Mouse (Mus musculus): ENCODE measurements at regions not wholly inside any gene's neighbourhood (a gene's known extent, or its start where the extent isn't known, plus 50 kb on each side); places are given as distances from the start of the nearest gene placed in this dataset.
A peak's percentile ranks its signal among the peaks of the same experiment; 100 is the strongest.

- H3K4me2 ChIP-seq (replicated peaks; ENCODE audit: low read depth, low read length): peak overlapping the region; percentile 14
- H3K36me3 ChIP-seq (ENCODE audit: insufficient read depth, low read length): no peaks in the 10 kb centered on the region
- no peak overlapping the region for H3K9ac ChIP-seq (replicated peaks; ENCODE audit: low read depth)
- no peak overlapping the region for H3K27ac ChIP-seq (ENCODE audit: low read length)
- H3K27me3 ChIP-seq (replicated peaks; ENCODE audit: insufficient read depth, low read length): no peaks in the 10 kb centered on the region
- H3K4me1 ChIP-seq (ENCODE audit: insufficient read depth, low read depth, low read length): 0 out of 2 replicates have a peak, but pooled peaks cover 8% of the 10 kb centered on the region
- no peaks in the 10 kb centered on the region for H3K9me3 ChIP-seq (ENCODE audit: low read length)
- TF ChIP-seq CTCF (IDR thresholded peaks at IDR 0.05) (no peak), EP300 (IDR thresholded peaks at IDR 0.05) (no peak)
- no peak overlapping the region; the same call in 1 of the 2 replicates for H3K4me3 ChIP-seq (ENCODE audit: low read depth, low read length)
- DNase-seq (ENCODE audit: low spot score) (peak; percentile 41), ATAC-seq (peak; percentile 38; the same call in 1 of the 2 replicates)
- 14% methylated on average over 13 of the region's 13 CpGs for WGBS
Measured at GRCm38 (mm10) chr16:93423174-93423573, 180.7 kb downstream of the Setd4 start.

- no peaks in the 10 kb centered on the region for H3K36me3 ChIP-seq (ENCODE audit: insufficient read depth, low read length)
- DNase-seq (ENCODE audit: low spot score): no peak
- no peak overlapping the region for H3K4me3 ChIP-seq (ENCODE audit: low read depth, low read length)
- H3K9me3 ChIP-seq (ENCODE audit: low read length): no peaks in the 10 kb centered on the region
- TF ChIP-seq EP300 (IDR thresholded peaks at IDR 0.05): no peak
- TF ChIP-seq CTCF (IDR thresholded peaks at IDR 0.05): no peak
- H3K9ac ChIP-seq (replicated peaks; ENCODE audit: low read depth): no peak overlapping the region
- no peak overlapping the region for H3K4me2 ChIP-seq (replicated peaks; ENCODE audit: low read depth, low read length)
- WGBS: 58% methylated on average over 13 of the region's 13 CpGs
- ATAC-seq: no peak
- H3K4me1 ChIP-seq (ENCODE audit: insufficient read depth, low read depth, low read length): 0 out of 2 replicates have a peak, but pooled peaks cover 8% of the 10 kb centered on the region
- no peak overlapping the region for H3K27ac ChIP-seq (ENCODE audit: low read length)
- H3K27me3 ChIP-seq (replicated peaks; ENCODE audit: insufficient read depth, low read length): no peaks in the 10 kb centered on the region
Measured at GRCm38 (mm10) chr16:93422221-93422620, 181.6 kb downstream of the Setd4 start.

DNA sequence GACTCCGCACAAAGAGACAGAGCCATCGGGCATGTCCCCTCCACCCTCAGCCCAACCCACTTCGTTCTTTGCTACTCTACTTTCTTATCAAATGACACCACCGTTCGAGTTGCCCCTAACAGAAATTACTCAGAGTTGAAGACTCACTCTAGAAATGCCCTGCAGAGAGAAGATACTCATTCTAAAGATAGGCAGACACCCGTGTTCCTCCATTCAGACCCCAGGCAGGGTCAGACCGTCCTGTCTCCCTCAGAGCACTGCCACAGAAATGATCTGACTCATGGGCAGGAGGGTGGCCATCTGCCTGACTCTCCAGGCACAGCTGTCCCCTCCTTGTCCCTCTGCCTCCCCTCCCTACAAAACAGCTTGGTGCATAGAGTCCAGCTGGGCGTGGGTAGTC is 185.6 kb downstream of the Setd4 start:
- Histone ChIP-seq H3K27ac (ENCODE audit: low read length) (no peak overlapping the region), H3K4me1 (ENCODE audit: insufficient read depth, low read depth, low read length) (0 out of 2 replicates have a peak, but pooled peaks cover 6% of the 10 kb centered on the region), H3K27me3 (replicated peaks; ENCODE audit: insufficient read depth, low read length) (no peaks in the 10 kb centered on the region), H3K9ac (replicated peaks; ENCODE audit: low read depth) (no peak overlapping the region), H3K9me3 (ENCODE audit: low read length) (no peaks in the 10 kb centered on the region), H3K4me3 (ENCODE audit: low read depth, low read length) (no peak overlapping the region), H3K36me3 (ENCODE audit: insufficient read depth, low read length) (no peaks in the 10 kb centered on the region), H3K4me2 (replicated peaks; ENCODE audit: low read depth, low read length) (no peak overlapping the region)
- 79% methylated on average over 8 of the region's 8 CpGs for WGBS
- ATAC-seq (no peak), DNase-seq (ENCODE audit: low spot score) (no peak)
- TF ChIP-seq CTCF (IDR thresholded peaks at IDR 0.05): no peak
- TF ChIP-seq EP300 (IDR thresholded peaks at IDR 0.05): no peak

GRCm38 (mm10) chr16:93417831-93418230 is 186.0 kb downstream of the Setd4 start:
- no peak for ATAC-seq
- DNase-seq (ENCODE audit: low spot score): no peak
- no peak overlapping the region for H3K9ac ChIP-seq (replicated peaks; ENCODE audit: low read depth)
- no peak overlapping the region for H3K4me3 ChIP-seq (ENCODE audit: low read depth, low read length)
- TF ChIP-seq CTCF (IDR thresholded peaks at IDR 0.05) (no peak), EP300 (IDR thresholded peaks at IDR 0.05) (no peak)
- 78% methylated on average over 8 of the region's 8 CpGs for WGBS
- H3K36me3 ChIP-seq (ENCODE audit: insufficient read depth, low read length): no peaks in the 10 kb centered on the region
- no peaks in the 10 kb centered on the region for H3K27me3 ChIP-seq (replicated peaks; ENCODE audit: insufficient read depth, low read length)
- no peak overlapping the region for H3K27ac ChIP-seq (ENCODE audit: low read length)
- H3K9me3 ChIP-seq (ENCODE audit: low read length): no peaks in the 10 kb centered on the region
- H3K4me1 ChIP-seq (ENCODE audit: insufficient read depth, low read depth, low read length): 0 out of 2 replicates have a peak, but pooled peaks cover 2% of the 10 kb centered on the region
- H3K4me2 ChIP-seq (replicated peaks; ENCODE audit: low read depth, low read length): no peak overlapping the region

DNA sequence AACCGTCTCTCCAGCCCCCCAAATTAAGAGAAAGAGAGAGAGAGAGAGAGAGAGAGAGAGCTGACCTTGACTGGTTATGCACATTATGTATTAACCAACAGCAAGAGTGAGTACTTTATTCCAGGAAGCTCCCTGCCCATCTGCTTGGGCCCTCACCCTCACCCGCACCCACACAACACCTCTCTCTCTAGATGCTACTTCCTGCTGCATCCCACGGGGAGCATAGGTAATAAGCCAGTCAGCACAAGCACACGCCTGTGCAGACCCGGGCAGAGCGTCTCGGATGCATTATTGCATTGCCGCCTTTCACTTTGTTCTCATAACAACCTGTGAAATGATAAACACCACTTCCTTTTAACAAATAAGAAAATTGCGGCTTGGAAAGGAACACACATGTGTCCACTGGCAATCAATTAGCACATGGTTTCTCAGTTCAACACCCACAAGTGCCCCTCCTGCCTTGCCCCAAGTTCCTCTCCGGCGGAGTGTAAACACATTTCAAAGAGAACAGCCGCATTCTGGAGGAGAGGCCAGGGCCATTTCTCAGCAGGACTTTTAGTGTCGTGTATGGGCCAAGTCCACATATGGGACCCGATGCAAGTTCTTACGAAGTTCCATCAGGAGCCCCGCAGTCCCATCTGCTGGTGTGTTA is 211.7 kb downstream of the Setd4 start:
- Histone ChIP-seq H3K4me2 (replicated peaks; ENCODE audit: low read depth, low read length) (no peak overlapping the region), H3K36me3 (ENCODE audit: insufficient read depth, low read length) (no peaks in the 10 kb centered on the region), H3K4me3 (ENCODE audit: low read depth, low read length) (no peak overlapping the region), H3K9ac (replicated peaks; ENCODE audit: low read depth) (no peak overlapping the region), H3K4me1 (ENCODE audit: insufficient read depth, low read depth, low read length) (no peaks in the 10 kb centered on the region), H3K27ac (ENCODE audit: low read length) (no peak overlapping the region), H3K9me3 (ENCODE audit: low read length) (no peaks in the 10 kb centered on the region), H3K27me3 (replicated peaks; ENCODE audit: insufficient read depth, low read length) (no peaks in the 10 kb centered on the region)
- ATAC-seq (no peak; the same call in 1 of the 2 replicates), DNase-seq (ENCODE audit: low spot score) (peak; percentile 13)
- 18% methylated on average over 16 of the region's 16 CpGs for WGBS
- no peak for TF ChIP-seq EP300 (IDR thresholded peaks at IDR 0.05)
- TF ChIP-seq CTCF (IDR thresholded peaks at IDR 0.05): no peak

DNA sequence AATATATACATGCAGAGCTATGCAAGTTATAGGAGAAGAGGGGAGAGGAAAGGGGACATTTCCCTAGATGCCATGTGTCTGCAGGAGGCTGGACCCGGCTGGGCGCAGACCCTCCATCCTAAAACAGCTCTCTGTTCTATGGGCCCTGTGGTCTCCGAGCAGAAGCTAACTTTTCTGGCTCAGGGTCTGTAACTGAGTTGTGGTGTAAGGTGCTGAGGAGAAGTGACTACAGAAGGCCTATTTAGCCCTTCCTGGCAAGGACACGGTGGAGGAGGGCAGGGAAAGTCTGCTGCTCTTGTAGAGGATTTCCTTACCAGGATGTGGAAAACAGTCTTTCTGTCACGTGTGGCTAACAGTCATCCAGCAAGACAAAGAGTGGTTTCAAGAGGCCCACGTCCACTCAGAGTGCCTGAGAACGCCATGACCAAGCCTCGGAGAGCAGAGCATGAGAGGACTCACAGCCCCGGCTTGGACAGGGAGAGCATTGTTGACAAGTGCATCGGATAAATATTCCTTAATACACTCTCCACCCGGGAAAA is 216.2 kb downstream of the Setd4 start:
- peak; percentile 64 for DNase-seq (ENCODE audit: low spot score)
- TF ChIP-seq CTCF (IDR thresholded peaks at IDR 0.05) (no peak), EP300 (IDR thresholded peaks at IDR 0.05) (no peak)
- H3K9ac ChIP-seq (replicated peaks; ENCODE audit: low read depth): no peak overlapping the region
- 65% methylated on average over 11 of the region's 11 CpGs for WGBS
- H3K4me3 ChIP-seq (ENCODE audit: low read depth, low read length): no peak overlapping the region
- peak; percentile 86 for ATAC-seq
- no peak overlapping the region for H3K27ac ChIP-seq (ENCODE audit: low read length)
- H3K4me2 ChIP-seq (replicated peaks; ENCODE audit: low read depth, low read length): no peak overlapping the region
- no peaks in the 10 kb centered on the region for H3K9me3 ChIP-seq (ENCODE audit: low read length)
- no peaks in the 10 kb centered on the region for H3K36me3 ChIP-seq (ENCODE audit: insufficient read depth, low read length)
- no peaks in the 10 kb centered on the region for H3K4me1 ChIP-seq (ENCODE audit: insufficient read depth, low read depth, low read length)
- no peaks in the 10 kb centered on the region for H3K27me3 ChIP-seq (replicated peaks; ENCODE audit: insufficient read depth, low read length)

All from lung, postnatal 0 days (tissue).